Mouse (Mus musculus): ENCODE results near the gene Actbl2.

Actbl2 gene

DNA sequence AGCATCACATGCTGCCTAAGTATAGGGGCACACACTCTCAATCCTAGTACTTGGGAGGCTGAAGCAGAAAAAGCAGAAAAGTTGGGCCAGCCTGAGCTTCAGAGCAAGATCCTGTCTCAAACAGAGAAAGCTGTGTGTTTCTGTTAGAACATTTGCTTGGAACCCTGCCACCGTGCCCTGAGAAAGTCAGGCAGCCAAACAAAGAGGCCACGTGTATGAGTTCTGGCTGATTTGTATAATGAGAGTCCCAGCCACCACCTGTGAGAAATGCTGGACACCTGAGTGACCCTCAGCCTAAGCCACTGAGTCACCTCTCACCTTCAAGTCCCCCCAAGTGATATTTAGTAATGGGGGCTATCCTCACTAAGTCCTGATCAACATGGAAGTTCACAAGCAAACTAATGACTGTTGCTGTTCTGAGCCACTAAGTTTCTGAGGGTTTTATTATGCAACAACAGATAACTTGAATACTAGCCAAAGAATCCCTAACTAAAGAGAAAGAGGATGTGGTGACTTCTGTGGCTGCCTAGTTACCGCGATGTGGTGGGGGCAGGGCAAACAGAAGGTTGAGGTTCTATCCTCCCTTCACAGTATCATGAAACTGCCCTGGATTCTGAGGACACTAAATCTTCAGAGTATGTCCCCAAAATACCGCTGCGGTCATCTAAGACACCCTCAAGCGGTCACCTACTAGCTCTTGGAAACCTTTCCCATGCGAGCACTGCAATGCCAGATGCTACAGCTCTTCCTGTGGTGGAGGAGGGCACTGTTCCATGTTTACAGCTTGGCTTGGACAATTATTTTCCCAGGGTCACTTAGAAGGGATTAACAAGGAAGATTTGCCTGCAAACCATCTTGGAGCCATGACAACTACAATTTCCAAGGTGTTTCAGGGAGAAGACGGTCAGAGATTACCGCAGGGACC lies 31.9 kb downstream of the Actbl2 start:
- TF ChIP-seq CTCF (conservative IDR thresholded peaks at IDR 0.05; ENCODE audit: low read length): no peak
- no peak for TF ChIP-seq POU5F1 (IDR thresholded peaks at IDR 0.05; ENCODE audit: borderline replicate concordance, low read length)
- TF ChIP-seq NANOG (IDR thresholded peaks at IDR 0.05; ENCODE audit: borderline replicate concordance, low read length): no peak

GRCm38 (mm10) chr13:111291161-111291957 lies 36.5 kb downstream of the Actbl2 start:
- Histone ChIP-seq H3K9me3 (ENCODE audit: low read length) (no peaks in the 10 kb centered on the region), H3K27me3 (ENCODE audit: insufficient read depth, low read length) (no peaks in the 10 kb centered on the region), H3K4me3 (replicated peaks; ENCODE audit: low read length) (no peak overlapping the region), H3K36me3 (ENCODE audit: insufficient read depth, low read length) (no peaks in the 10 kb centered on the region), H3K4me1 (replicated peaks; ENCODE audit: low read depth, low read length) (no peaks in the 10 kb centered on the region)
- TF ChIP-seq NANOG (IDR thresholded peaks at IDR 0.05; ENCODE audit: borderline replicate concordance, low read length): no peak

More for the DNA sequence above, 31.9 kb downstream of the Actbl2 start:
- Histone ChIP-seq H3K36me3 (ENCODE audit: insufficient read depth, low read length) (no peaks in the 10 kb centered on the region), H3K4me3 (replicated peaks; ENCODE audit: low read length) (no peak overlapping the region), H3K4me1 (replicated peaks; ENCODE audit: low read depth, low read length) (no peaks in the 10 kb centered on the region), H3K9me3 (ENCODE audit: low read length) (peaks cover 18% of the 10 kb centered on the region; the same call in 1 of the 2 replicates), H3K27me3 (ENCODE audit: insufficient read depth, low read length) (no peaks in the 10 kb centered on the region)

GRCm38 (mm10) chr13:111291958-111292493 lies 37.2 kb downstream of the Actbl2 start:
- H3K27me3 ChIP-seq (ENCODE audit: insufficient read depth, low read length): no peaks in the 10 kb centered on the region
- H3K36me3 ChIP-seq (ENCODE audit: insufficient read depth, low read length): no peaks in the 10 kb centered on the region
- H3K9me3 ChIP-seq (ENCODE audit: low read length): no peaks in the 10 kb centered on the region
- H3K4me1 ChIP-seq (replicated peaks; ENCODE audit: low read depth, low read length): no peaks in the 10 kb centered on the region
- TF ChIP-seq POU5F1 (IDR thresholded peaks at IDR 0.05; ENCODE audit: borderline replicate concordance, low read length) (no peak), CTCF (conservative IDR thresholded peaks at IDR 0.05; ENCODE audit: low read length) (no peak), NANOG (IDR thresholded peaks at IDR 0.05; ENCODE audit: borderline replicate concordance, low read length) (no peak)
- H3K4me3 ChIP-seq (replicated peaks; ENCODE audit: low read length): no peak overlapping the region

DNA sequence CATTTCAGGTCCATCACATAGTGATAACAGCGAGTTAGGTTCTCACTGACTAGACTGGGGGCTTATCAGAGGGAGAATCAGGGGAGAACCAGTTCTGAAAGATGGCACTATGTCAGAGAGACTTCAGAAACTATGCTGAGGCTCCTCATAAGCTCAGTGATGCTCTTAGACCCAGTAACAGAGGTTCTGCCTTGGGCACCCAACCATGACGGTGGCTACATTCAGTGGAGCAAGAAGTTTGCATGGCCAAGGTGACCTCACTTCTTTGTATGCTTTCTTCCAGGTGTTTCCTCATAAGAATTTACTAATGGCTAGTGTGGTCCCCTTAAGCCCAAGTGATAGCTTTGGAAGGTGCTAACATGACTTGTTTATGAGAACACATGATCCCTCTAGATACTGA lies 38.7 kb downstream of the Actbl2 start:
- no peaks in the 10 kb centered on the region for H3K36me3 ChIP-seq (ENCODE audit: insufficient read depth, low read length)

DNA sequence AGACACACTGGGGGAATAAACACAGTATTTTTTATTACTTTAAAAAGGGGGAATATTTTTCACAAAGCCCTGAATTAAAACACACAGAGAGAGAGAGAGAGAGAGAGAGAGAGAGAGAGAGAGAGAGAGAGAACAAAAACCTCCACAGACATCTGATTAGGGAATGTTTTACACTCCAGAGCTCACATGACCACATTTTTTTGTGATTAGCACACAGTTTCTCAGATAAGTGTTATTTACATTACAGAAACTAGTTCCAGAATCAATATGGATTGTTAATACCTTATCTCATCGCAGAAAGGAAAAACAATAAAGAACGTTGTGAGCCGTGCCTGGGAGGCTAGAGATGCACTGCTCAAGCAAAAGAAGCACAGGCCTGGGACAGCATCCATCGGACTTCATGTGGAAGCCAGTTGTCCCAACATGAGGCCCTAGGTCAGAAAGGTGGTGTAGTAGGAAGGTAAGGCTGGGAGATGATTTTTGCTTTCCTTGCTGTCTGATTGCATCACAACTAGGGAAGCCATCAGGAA lies 40.2 kb downstream of the Actbl2 start:
- H3K9me3 ChIP-seq (ENCODE audit: low read length): peaks cover 7% of the 10 kb centered on the region
- TF ChIP-seq POU5F1 (IDR thresholded peaks at IDR 0.05; ENCODE audit: borderline replicate concordance, low read length): no peak
- no peak for TF ChIP-seq CTCF (conservative IDR thresholded peaks at IDR 0.05; ENCODE audit: low read length)
- TF ChIP-seq NANOG (IDR thresholded peaks at IDR 0.05; ENCODE audit: borderline replicate concordance, low read length): no peak
- H3K27me3 ChIP-seq (ENCODE audit: insufficient read depth, low read length): no peaks in the 10 kb centered on the region
- no peaks in the 10 kb centered on the region for H3K36me3 ChIP-seq (ENCODE audit: insufficient read depth, low read length)
- no peaks in the 10 kb centered on the region for H3K4me1 ChIP-seq (replicated peaks; ENCODE audit: low read depth, low read length)
- H3K4me3 ChIP-seq (replicated peaks; ENCODE audit: low read length): no peak overlapping the region

More for the DNA sequence above, 38.7 kb downstream of the Actbl2 start:
- TF ChIP-seq POU5F1 (IDR thresholded peaks at IDR 0.05; ENCODE audit: borderline replicate concordance, low read length) (no peak), CTCF (conservative IDR thresholded peaks at IDR 0.05; ENCODE audit: low read length) (no peak), NANOG (IDR thresholded peaks at IDR 0.05; ENCODE audit: borderline replicate concordance, low read length) (no peak)
- Histone ChIP-seq H3K4me1 (replicated peaks; ENCODE audit: low read depth, low read length) (no peaks in the 10 kb centered on the region), H3K9me3 (ENCODE audit: low read length) (no peaks in the 10 kb centered on the region), H3K27me3 (ENCODE audit: insufficient read depth, low read length) (no peaks in the 10 kb centered on the region), H3K4me3 (replicated peaks; ENCODE audit: low read length) (no peak overlapping the region)

GRCm38 (mm10) chr13:111296029-111296428 lies 41.2 kb downstream of the Actbl2 start:
- H3K4me3 ChIP-seq (replicated peaks; ENCODE audit: low read length): no peak overlapping the region
- TF ChIP-seq POU5F1 (IDR thresholded peaks at IDR 0.05; ENCODE audit: borderline replicate concordance, low read length) (no peak), CTCF (conservative IDR thresholded peaks at IDR 0.05; ENCODE audit: low read length) (no peak), NANOG (IDR thresholded peaks at IDR 0.05; ENCODE audit: borderline replicate concordance, low read length) (no peak)
- no peaks in the 10 kb centered on the region for H3K36me3 ChIP-seq (ENCODE audit: insufficient read depth, low read length)
- H3K4me1 ChIP-seq (replicated peaks; ENCODE audit: low read depth, low read length): no peaks in the 10 kb centered on the region
- no peaks in the 10 kb centered on the region for H3K27me3 ChIP-seq (ENCODE audit: insufficient read depth, low read length)
- H3K9me3 ChIP-seq (ENCODE audit: low read length): peaks cover 8% of the 10 kb centered on the region

GRCm38 (mm10) chr13:111297614-111298013 lies 42.8 kb downstream of the Actbl2 start:
- TF ChIP-seq CTCF (conservative IDR thresholded peaks at IDR 0.05; ENCODE audit: low read length) (no peak), POU5F1 (IDR thresholded peaks at IDR 0.05; ENCODE audit: borderline replicate concordance, low read length) (no peak)
- Histone ChIP-seq H3K4me1 (replicated peaks; ENCODE audit: low read depth, low read length) (no peaks in the 10 kb centered on the region), H3K4me3 (replicated peaks; ENCODE audit: low read length) (no peak overlapping the region), H3K9me3 (ENCODE audit: low read length) (peaks cover 8% of the 10 kb centered on the region), H3K27me3 (ENCODE audit: insufficient read depth, low read length) (no peaks in the 10 kb centered on the region), H3K36me3 (ENCODE audit: insufficient read depth, low read length) (no peaks in the 10 kb centered on the region)

GRCm38 (mm10) chr13:111299145-111299713 lies 44.4 kb downstream of the Actbl2 start:
- H3K27me3 ChIP-seq (ENCODE audit: insufficient read depth, low read length): no peaks in the 10 kb centered on the region
- H3K4me3 ChIP-seq (replicated peaks; ENCODE audit: low read length): no peak overlapping the region
- H3K9me3 ChIP-seq (ENCODE audit: low read length): peaks cover 8% of the 10 kb centered on the region
- TF ChIP-seq POU5F1 (IDR thresholded peaks at IDR 0.05; ENCODE audit: borderline replicate concordance, low read length) (no peak), NANOG (IDR thresholded peaks at IDR 0.05; ENCODE audit: borderline replicate concordance, low read length) (no peak), CTCF (conservative IDR thresholded peaks at IDR 0.05; ENCODE audit: low read length) (no peak)
- H3K4me1 ChIP-seq (replicated peaks; ENCODE audit: low read depth, low read length): no peaks in the 10 kb centered on the region
- no peaks in the 10 kb centered on the region for H3K36me3 ChIP-seq (ENCODE audit: insufficient read depth, low read length)

Data from E14TG2a.4 (cell line).